Mouse (Mus musculus): Measurements from ENCODE around the gene Abcc3. TPM values are rescaled to one million over a fixed set of nuclear protein-coding genes. Genes with fewer than 3 reads are reported as not detected.

Abcc3 gene
- total RNA-seq, 2 experiments from 2014 or later, result 2.0 to 2.7 TPM

DNA sequence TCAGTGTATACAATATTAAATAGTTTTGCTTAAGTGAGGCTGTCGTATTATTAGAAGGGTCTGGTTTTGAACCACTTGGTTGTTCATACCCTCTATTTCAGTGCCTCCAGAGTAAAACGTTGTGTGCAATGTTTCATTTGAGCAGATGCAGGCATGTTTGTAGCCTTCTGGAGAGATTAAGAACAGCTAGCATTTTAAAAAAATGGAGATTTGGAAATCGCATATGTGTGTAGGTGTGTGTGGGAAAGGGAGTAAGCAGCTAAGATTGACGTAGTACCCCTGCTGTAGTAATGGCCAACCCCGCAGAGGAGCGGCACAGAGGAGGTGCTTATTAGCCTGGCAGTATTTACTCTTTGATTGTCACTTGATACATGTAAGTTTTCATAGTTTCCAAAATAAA lies 60.1 kb downstream of the Abcc3 start:
- intact Hi-C loops (cut with DNase I), result no loop called here
- no peak for DNase-seq (ENCODE audit: low spot score)

GRCm38 (mm10) chr11:94330211-94330610 lies 62.6 kb downstream of the Abcc3 start:
- intact Hi-C loops (cut with DNase I), result no loop called here
- DNase-seq (ENCODE audit: low spot score), result no peak

DNA sequence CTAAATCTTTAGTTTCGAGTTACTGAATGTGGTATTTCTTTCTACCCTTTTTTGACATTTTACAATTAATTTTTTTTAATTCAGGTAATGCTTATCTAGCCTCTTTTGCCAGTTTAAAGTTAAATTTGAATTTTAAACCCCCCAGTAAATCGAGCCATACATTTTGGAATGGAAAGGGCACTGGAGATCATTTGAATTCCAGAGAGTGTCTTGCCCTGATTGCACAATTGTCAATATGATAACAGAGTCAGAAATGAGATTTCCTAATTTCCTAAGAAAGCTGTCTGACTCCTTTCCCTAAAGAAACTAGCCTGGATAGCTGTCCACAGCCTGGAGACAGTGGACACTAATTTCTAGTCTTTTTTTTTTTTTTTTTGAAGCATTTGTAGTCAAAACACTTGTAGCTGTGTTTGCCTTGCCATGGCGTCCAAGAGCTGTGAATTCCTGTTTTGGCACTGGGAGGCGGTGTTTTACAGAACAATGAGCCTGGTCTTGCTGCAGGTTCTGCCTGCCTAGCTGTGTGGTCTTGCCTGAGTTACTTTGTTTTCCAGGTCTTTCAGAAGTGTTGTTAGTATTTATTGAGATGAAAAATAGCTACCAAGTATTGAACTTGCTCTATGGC lies 63.4 kb downstream of the Abcc3 start:
- intact Hi-C loops (cut with DNase I), result loop anchor here (2.0 to 5.0 kb wide), 2 partner anchors 75 to 117 kb away; partner anchors contain the start of gene Tob1
- DNase-seq (ENCODE audit: low spot score), result no peak

GRCm38 (mm10) chr11:94328644-94329025 lies 64.2 kb downstream of the Abcc3 start:
- no peak for DNase-seq (ENCODE audit: low spot score)
- intact Hi-C loops (cut with DNase I), result loop anchor here (2.0 to 5.0 kb wide), 2 partner anchors 76 to 116 kb away; partner anchors contain the start of gene Tob1

- intact Hi-C loops (cut with DNase I), result loop anchor here (2.0 to 5.0 kb wide), 2 partner anchors 77 to 116 kb away; partner anchors contain the start of gene Tob1
Measured at GRCm38 (mm10) chr11:94327693-94328643, 64.8 kb downstream of the Abcc3 start, which contains the start of gene Ankrd40. TSS of gene Ankrd40 (plus strand) at chr11:94328001.

GRCm38 (mm10) chr11:94326961-94327411 lies 65.8 kb downstream of the Abcc3 start:
- DNase-seq (ENCODE audit: low spot score), result no peak
- intact Hi-C loops (cut with DNase I), result loop anchor here (5.0 kb wide), 1 partner anchor 115 kb away; the partner anchor contains the start of gene Tob1

More at GRCm38 (mm10) chr11:94327693-94328643, 64.8 kb downstream of the Abcc3 start, which contains the start of gene Ankrd40:
- peak; percentile 93 for DNase-seq (ENCODE audit: low spot score)

GRCm38 (mm10) chr11:94324618-94325017 lies 68.2 kb downstream of the Abcc3 start:
- intact Hi-C loops (cut with DNase I), result loop anchor here (5.0 kb wide), 1 partner anchor 112 kb away; the partner anchor contains the start of gene Tob1
- DNase-seq (ENCODE audit: low spot score), result no peak

DNA sequence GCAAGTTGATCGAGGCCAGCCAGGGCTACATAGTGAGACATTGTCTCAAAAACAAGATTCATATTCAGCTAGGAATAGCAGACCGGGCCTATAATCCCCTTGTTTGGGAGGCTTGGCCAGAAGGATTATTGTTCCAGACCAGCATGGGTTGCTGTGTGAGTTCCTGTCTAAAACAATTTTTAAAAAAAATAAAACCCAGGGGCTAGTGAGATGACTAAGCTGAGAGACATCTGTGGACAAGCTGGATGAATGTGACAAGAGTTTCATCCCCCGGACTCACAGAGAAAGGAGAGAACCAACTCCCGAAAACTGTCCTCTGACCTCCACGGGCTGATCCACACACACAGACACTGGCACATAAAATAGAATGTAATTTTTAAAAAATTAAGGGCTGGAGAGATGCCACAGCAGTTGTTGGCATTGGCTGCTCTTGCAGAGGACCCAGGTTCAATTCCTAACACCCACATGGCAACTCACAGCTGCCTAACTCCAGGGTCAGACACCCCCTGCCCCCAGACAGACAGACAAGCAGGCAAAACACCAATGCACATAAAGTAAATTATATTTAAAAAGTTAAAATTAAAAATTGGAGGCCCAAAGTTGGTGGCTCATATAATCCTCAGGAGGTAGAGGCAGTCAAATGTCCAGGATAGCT lies 69.4 kb downstream of the Abcc3 start:
- no peak for DNase-seq (ENCODE audit: low spot score)
- intact Hi-C loops (cut with DNase I), result no loop called here

DNA sequence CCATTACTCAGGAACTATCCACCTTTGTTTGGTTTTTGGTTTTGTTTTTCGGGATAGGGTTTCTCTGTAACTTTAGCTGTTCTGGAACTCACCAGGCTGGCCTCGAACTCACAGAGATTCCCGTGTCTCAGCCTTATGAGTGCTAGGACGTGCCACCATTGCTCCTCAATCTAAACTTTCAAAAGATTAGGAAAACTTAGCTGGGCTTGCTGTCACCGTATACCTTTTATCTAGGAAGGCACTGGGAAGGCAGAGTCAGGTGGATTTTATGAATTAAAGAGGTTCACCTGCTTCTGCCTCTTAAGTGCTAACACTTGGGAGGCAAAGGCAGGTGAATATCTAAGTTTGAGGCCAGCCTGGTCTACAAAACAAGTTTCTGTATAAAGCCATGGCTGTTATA lies 70.2 kb downstream of the Abcc3 start:
- no peak for DNase-seq (ENCODE audit: low spot score)
- intact Hi-C loops (cut with DNase I), result no loop called here

DNA sequence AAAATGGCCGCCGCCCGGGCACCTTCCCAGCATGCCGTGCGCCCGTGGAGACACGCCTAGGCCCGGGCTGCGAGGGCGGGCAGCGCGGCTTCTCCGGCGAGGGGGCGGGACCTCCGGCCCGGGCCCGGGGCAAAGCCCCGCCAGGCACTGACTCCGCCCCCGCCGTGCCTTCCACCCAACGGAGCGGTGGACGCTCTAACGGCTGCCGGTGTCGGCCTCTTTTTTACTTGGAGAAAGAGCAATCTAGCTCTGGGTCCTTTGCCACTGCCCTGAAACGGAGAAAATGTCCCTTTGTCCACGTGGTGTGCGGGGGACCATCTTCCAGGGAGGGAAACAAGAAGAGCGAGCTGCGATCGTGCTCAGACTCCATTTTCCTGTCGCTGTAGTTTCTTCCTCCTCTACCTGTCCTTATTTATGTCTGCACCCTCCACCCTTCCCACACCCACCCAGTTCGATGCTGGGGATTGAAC lies 70.8 kb downstream of the Abcc3 start, which contains the start of gene Luc7l3:
TSS of gene Luc7l3 (minus strand) at position 58 of the 470 bp plus-strand sequence.
- intact Hi-C loops (cut with DNase I), result no loop called here
- peak; percentile 89 for DNase-seq (ENCODE audit: low spot score)

DNA sequence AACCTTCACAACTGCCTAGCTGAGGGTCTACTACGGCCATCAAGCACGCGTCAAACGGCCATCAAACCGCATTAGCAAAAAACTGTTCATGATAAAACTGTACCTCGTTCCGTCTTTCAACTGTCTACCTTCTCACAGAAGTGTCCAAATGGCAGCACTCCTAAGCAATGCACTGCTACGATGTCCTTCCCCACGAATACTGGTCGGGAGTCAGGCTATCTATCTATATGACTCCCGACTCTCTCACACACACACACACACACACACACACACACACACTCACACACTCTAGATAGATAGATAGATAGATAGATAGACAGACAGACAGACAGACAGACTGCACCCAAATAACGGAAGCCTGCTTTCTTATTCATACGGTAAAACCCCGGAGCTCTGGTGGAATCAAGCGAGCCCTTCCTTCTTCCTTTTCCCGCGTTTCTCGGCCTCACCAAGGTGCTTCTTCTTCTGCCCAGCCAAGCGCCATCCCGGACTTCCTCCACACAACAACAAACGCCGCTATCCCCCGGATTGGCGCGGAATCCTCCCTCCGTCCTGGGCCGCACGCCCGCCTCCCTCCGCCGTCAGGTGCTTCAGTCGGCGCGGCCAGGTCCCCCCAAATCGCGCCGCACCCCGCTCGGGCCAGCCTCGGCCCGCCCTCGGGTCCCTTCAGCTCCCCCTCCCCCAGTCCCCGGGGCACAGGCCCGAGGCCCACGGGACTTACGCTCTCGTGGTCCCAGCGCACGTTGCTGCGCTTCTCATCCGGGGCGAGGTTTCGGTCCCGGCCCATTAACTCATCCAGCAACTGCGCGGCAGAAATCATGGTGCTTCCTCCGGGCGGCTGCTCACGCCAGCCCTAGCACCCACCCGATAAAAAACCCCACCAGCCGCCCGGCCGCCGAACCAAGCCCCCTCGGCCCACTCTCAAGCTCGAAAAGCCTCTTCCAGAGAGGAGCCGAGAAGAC lies 71.5 kb downstream of the Abcc3 start:
- intact Hi-C loops (cut with DNase I), result no loop called here
- DNase-seq (ENCODE audit: low spot score), result no peak

- intact Hi-C loops (cut with DNase I), result no loop called here
- no peak for DNase-seq (ENCODE audit: low spot score)
Measured at GRCm38 (mm10) chr11:94318056-94318455, 74.7 kb downstream of the Abcc3 start.

- intact Hi-C loops (cut with DNase I), result no loop called here
- no peak for DNase-seq (ENCODE audit: low spot score)
Measured at GRCm38 (mm10) chr11:94317515-94317914, 75.3 kb downstream of the Abcc3 start.

- intact Hi-C loops (cut with DNase I), result no loop called here
- no peak for DNase-seq (ENCODE audit: low spot score)
Measured at GRCm38 (mm10) chr11:94317014-94317413, 75.8 kb downstream of the Abcc3 start.

- intact Hi-C loops (cut with DNase I), result no loop called here
- no peak for DNase-seq (ENCODE audit: low spot score)
Measured at GRCm38 (mm10) chr11:94316528-94316927, 76.3 kb downstream of the Abcc3 start.

DNA sequence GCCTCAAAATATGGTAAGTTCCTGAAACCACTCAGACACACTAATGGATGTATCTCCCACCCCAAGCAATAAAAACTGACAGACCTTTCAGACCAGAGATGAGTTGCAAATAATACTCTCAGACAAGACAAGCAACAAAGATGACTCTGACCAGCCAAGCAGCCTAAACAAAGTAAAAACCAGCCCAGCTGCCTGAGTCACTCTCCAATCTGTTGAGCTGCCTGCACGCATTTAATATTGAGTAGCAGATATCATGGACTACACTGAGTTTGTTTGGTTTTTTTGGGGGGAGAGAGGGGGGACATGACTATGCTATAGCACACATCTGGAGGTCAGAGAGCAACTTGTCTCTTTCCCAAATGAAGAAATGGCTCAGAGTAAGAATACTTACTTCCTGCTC lies 77.5 kb downstream of the Abcc3 start:
- intact Hi-C loops (cut with DNase I), result no loop called here
- DNase-seq (ENCODE audit: low spot score), result no peak

GRCm38 (mm10) chr11:94314098-94314652 lies 78.6 kb downstream of the Abcc3 start:
- intact Hi-C loops (cut with DNase I), result no loop called here
- no peak for DNase-seq (ENCODE audit: low spot score)

- no peak for DNase-seq (ENCODE audit: low spot score)
- intact Hi-C loops (cut with DNase I), result no loop called here
Measured at GRCm38 (mm10) chr11:94312733-94313132, 80.1 kb downstream of the Abcc3 start.

Data from heart, postnatal 25 days (tissue).